Mouse (Mus musculus): ENCODE data around the gene Pdcd1lg2. TPM values are rescaled to one million over a fixed set of nuclear protein-coding genes. Genes with fewer than 3 reads are reported as not detected.

Pdcd1lg2 gene
- polyA plus RNA-seq, 1 experiment from 2014 or later, result not detected

DNA sequence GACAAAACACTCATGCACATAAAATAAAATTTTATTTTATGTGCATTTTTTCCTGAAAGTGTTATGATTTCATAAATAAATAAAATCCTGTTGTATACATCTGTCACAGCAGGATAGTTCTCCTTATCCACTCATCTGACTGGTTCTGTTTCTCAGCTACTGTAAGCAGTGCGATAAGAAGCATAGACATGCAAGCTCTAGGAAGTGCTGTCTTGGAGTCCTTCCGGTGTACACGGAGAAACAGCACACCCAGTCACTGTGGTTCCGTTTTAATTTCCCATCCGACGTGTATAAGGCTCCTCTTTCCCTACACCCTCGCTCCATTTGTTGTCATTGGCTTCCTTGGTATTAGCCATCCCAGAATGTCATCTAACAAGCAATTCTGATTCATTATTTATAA lies 87.2 kb downstream of the Pdcd1lg2 start:
- H3K4me3 ChIP-seq (ENCODE audit: low read length), result no peak overlapping the region
- WGBS, result 75% methylated on average over 7 of the region's 7 CpGs
- no peaks in the 10 kb centered on the region for H3K36me3 ChIP-seq (ENCODE audit: insufficient read depth, low read length)
- H3K27me3 ChIP-seq (ENCODE audit: insufficient read depth, low read length), result no peaks in the 10 kb centered on the region
- no peak overlapping the region for H3K9ac ChIP-seq (replicated peaks; ENCODE audit: low read length)
- no peak overlapping the region for H3K4me2 ChIP-seq (replicated peaks; ENCODE audit: low read depth, low read length)
- H3K4me1 ChIP-seq (ENCODE audit: insufficient read depth, low read length), result peaks cover 4% of the 10 kb centered on the region; the same call in 1 of the 2 replicates
- H3K9me3 ChIP-seq (ENCODE audit: low read length), result no peaks in the 10 kb centered on the region
- ATAC-seq (ENCODE audit: low FRiP score, low TSS enrichment), result no peak
- no peak overlapping the region for H3K27ac ChIP-seq (ENCODE audit: low read length)

DNA sequence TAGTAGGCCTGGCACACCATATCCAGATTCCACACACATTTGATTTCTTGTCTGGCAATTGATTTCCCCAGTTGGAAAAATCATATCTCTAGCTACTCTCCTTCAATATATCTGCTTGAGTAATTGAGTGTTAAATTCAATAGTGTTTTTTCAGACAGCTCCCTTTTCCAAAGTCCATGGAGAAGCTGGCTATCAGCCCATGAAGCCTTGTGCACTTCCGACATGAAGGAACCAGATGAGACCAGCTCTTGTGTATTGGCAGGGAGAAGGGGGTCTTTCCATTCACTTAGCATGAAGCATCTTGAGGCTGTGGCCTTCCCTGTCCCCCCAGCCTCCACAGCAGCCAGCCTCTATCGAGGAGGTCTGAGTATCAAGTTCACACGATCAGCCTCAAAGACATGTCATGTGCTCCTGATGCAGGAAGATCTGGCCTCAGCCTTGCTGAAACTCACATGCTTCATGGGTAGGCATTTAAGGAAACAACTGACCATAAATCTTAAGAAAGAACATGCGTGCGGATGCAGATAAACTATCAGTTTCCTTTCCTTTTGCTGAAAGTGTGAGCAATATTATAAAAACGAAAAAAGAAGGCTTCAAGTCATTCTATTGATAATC lies 88.2 kb downstream of the Pdcd1lg2 start:
- Histone ChIP-seq H3K9me3 (ENCODE audit: low read length) (no peaks in the 10 kb centered on the region), H3K4me1 (ENCODE audit: insufficient read depth, low read length) (peaks cover 4% of the 10 kb centered on the region; the same call in 1 of the 2 replicates), H3K27me3 (ENCODE audit: insufficient read depth, low read length) (no peaks in the 10 kb centered on the region), H3K4me3 (ENCODE audit: low read length) (no peak overlapping the region), H3K27ac (ENCODE audit: low read length) (no peak overlapping the region), H3K36me3 (ENCODE audit: insufficient read depth, low read length) (no peaks in the 10 kb centered on the region), H3K4me2 (replicated peaks; ENCODE audit: low read depth, low read length) (no peak overlapping the region), H3K9ac (replicated peaks; ENCODE audit: low read length) (0 out of 2 replicates have a peak overlapping the region, but pooled peaks have one; percentile 11)
- ATAC-seq (ENCODE audit: low FRiP score, low TSS enrichment), result no peak
- 49% methylated on average over 6 of the region's 6 CpGs for WGBS

DNA sequence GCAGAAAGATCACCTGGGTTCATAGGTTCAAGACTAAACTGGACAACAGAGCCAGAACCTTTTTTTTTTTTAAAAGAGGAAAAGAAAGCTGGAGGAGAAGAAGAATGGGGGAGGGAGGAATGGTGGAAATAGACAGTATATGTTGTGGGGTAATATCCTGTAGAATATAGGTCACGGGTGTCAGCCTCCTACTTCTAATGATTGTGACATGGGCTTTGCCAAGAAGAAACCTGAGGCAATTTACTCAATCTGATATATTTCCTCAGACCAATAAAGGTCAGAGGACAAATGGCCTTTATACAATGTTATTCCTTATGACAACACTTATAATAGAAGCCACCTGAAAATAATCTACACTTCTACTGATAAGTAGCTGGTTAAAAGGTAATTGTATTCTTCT lies 89.6 kb downstream of the Pdcd1lg2 start:
- no peak overlapping the region for H3K4me2 ChIP-seq (replicated peaks; ENCODE audit: low read depth, low read length)
- no peak for ATAC-seq (ENCODE audit: low FRiP score, low TSS enrichment)
- H3K9me3 ChIP-seq (ENCODE audit: low read length), result no peaks in the 10 kb centered on the region
- no peak overlapping the region for H3K4me3 ChIP-seq (ENCODE audit: low read length)
- H3K36me3 ChIP-seq (ENCODE audit: insufficient read depth, low read length), result no peaks in the 10 kb centered on the region
- no peak overlapping the region for H3K27ac ChIP-seq (ENCODE audit: low read length)
- no peak overlapping the region for H3K9ac ChIP-seq (replicated peaks; ENCODE audit: low read length)
- H3K27me3 ChIP-seq (ENCODE audit: insufficient read depth, low read length), result no peaks in the 10 kb centered on the region
- WGBS, result 81% methylated on average over 1 of the region's 1 CpGs
- peaks cover 4% of the 10 kb centered on the region; the same call in 1 of the 2 replicates for H3K4me1 ChIP-seq (ENCODE audit: insufficient read depth, low read length)

DNA sequence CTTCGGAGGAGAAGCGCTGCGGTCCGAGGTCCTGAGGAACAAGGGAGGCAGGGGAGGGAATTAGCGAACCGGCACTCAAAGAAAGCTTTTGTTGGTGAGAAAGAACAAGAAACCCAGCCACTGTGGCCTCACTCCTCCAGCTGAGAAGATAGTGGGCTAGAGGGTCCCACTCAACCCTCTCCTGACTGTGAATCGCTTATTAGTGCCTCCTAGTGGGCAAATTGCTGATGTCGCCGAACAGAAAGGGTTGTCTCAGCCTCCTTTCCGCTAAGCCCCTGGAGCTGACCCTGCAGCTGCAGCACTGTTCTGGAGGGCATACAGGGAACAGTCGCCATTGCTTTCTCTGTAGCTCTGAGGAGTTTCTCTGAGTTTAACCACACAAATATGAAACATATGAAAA lies 90.4 kb downstream of the Pdcd1lg2 start:
- 56% methylated on average over 11 of the region's 11 CpGs for WGBS
- Histone ChIP-seq H3K27me3 (ENCODE audit: insufficient read depth, low read length) (no peaks in the 10 kb centered on the region), H3K36me3 (ENCODE audit: insufficient read depth, low read length) (no peaks in the 10 kb centered on the region), H3K4me2 (replicated peaks; ENCODE audit: low read depth, low read length) (peak overlapping the region; percentile 43), H3K27ac (ENCODE audit: low read length) (no peak overlapping the region), H3K4me3 (ENCODE audit: low read length) (peak overlapping the region; percentile 14), H3K4me1 (ENCODE audit: insufficient read depth, low read length) (peaks cover 4% of the 10 kb centered on the region; the same call in 1 of the 2 replicates), H3K9me3 (ENCODE audit: low read length) (no peaks in the 10 kb centered on the region), H3K9ac (replicated peaks; ENCODE audit: low read length) (no peak overlapping the region)
- ATAC-seq (ENCODE audit: low FRiP score, low TSS enrichment), result peak; percentile 51; the same call in 1 of the 2 replicates

DNA sequence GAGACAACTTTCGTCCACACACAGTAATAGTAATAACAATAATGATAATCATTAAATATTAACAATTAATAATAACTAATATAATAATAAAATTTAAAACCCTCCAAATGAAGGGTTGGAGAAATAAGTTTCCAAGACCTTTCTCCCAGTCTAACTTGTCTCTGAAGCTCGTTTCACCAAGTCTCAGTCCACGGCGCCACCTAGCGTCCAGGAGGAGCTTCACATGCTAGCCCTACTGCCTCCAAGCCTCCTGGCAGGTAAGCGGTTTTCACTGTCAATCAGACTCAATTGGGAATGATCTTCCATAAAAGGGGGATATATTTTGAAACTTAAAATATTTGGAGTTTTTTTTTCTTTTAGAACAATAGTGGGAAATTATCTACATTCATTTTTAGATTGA lies 90.8 kb downstream of the Pdcd1lg2 start:
- no peaks in the 10 kb centered on the region for H3K9me3 ChIP-seq (ENCODE audit: low read length)
- H3K4me1 ChIP-seq (ENCODE audit: insufficient read depth, low read length), result peaks cover 4% of the 10 kb centered on the region; the same call in 1 of the 2 replicates
- no peaks in the 10 kb centered on the region for H3K36me3 ChIP-seq (ENCODE audit: insufficient read depth, low read length)
- ATAC-seq (ENCODE audit: low FRiP score, low TSS enrichment), result peak; percentile 61; the same call in 1 of the 2 replicates
- H3K4me2 ChIP-seq (replicated peaks; ENCODE audit: low read depth, low read length), result peak overlapping the region; percentile 43
- no peak overlapping the region for H3K9ac ChIP-seq (replicated peaks; ENCODE audit: low read length)
- H3K4me3 ChIP-seq (ENCODE audit: low read length), result peak overlapping the region; percentile 14; the same call in 1 of the 2 replicates
- no peaks in the 10 kb centered on the region for H3K27me3 ChIP-seq (ENCODE audit: insufficient read depth, low read length)
- H3K27ac ChIP-seq (ENCODE audit: low read length), result no peak overlapping the region
- WGBS, result 11% methylated on average over 6 of the region's 6 CpGs

DNA sequence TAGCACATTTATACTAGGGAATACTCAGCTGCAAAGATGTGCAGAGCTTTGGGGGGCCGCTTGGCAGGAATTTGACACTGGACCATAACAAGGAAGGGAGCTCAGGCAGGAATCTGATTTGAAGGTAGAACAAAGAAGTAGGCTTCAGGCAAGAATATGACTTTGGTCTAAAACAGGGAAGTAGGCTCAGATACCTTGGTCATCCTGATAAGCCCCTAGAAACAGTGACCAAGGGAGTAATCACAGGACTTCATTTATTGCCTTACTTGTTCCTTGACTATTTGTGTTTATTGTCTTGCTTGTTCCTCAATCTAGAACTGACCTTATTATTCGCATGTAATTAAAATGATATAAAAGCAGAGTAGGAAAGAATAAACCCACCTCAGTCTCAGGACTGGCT lies 93.4 kb downstream of the Pdcd1lg2 start:
- no peak for ATAC-seq (ENCODE audit: low FRiP score, low TSS enrichment)
- Histone ChIP-seq H3K27ac (ENCODE audit: low read length) (no peak overlapping the region), H3K9me3 (ENCODE audit: low read length) (no peaks in the 10 kb centered on the region), H3K4me1 (ENCODE audit: insufficient read depth, low read length) (no peaks in the 10 kb centered on the region), H3K36me3 (ENCODE audit: insufficient read depth, low read length) (no peaks in the 10 kb centered on the region), H3K4me2 (replicated peaks; ENCODE audit: low read depth, low read length) (no peak overlapping the region), H3K27me3 (ENCODE audit: insufficient read depth, low read length) (no peaks in the 10 kb centered on the region), H3K9ac (replicated peaks; ENCODE audit: low read length) (no peak overlapping the region), H3K4me3 (ENCODE audit: low read length) (no peak overlapping the region)
- 81% methylated on average over 2 of the region's 2 CpGs for WGBS

DNA sequence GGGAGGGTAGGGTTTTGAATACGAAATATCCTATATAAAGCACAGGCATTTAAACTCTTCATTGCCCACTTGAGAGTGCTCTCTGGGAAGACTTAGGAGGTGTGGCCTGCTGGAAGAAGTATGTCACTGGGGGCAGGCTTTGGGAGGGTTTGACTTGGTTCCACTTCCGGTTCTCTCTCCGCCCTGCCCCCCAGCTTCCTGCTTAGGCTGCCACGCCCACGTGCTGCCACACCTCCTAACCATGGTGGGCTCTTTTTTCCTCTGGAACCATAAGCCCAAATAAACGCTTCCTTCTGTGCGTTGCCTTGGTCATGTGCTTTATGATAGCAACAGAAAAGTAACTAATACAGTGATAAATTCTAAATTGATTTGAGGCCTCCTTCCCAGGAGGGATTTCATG lies 94.9 kb downstream of the Pdcd1lg2 start:
- WGBS, result 83% methylated on average over 7 of the region's 7 CpGs
- Histone ChIP-seq H3K4me3 (ENCODE audit: low read length) (no peak overlapping the region), H3K9me3 (ENCODE audit: low read length) (no peaks in the 10 kb centered on the region), H3K27me3 (ENCODE audit: insufficient read depth, low read length) (no peaks in the 10 kb centered on the region), H3K4me2 (replicated peaks; ENCODE audit: low read depth, low read length) (no peak overlapping the region), H3K4me1 (ENCODE audit: insufficient read depth, low read length) (no peaks in the 10 kb centered on the region), H3K36me3 (ENCODE audit: insufficient read depth, low read length) (no peaks in the 10 kb centered on the region), H3K27ac (ENCODE audit: low read length) (no peak overlapping the region), H3K9ac (replicated peaks; ENCODE audit: low read length) (no peak overlapping the region)
- ATAC-seq (ENCODE audit: low FRiP score, low TSS enrichment), result no peak

DNA sequence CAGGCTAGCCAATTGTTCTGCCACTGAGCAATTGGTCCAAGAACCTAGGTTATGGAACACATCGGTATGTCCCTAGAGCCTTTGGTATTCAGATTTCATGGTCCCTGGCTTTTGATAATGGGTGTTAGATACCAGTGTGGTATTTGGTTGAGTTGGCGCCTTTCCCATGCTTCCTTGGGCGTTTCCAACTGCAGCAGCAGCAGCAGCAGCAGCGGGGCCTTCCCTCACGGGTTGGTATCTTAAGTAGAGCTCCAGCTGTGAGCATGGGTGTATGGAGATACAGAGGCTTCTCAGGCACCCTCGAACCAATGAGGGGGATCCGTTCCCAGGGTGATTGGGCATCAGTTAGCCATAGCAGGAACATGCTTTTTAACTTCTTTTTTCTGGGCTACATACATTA lies 97.5 kb downstream of the Pdcd1lg2 start:
- H3K4me1 ChIP-seq (ENCODE audit: insufficient read depth, low read length), result no peaks in the 10 kb centered on the region
- no peak overlapping the region for H3K4me2 ChIP-seq (replicated peaks; ENCODE audit: low read depth, low read length)
- no peaks in the 10 kb centered on the region for H3K9me3 ChIP-seq (ENCODE audit: low read length)
- WGBS, result 80% methylated on average over 7 of the region's 7 CpGs
- ATAC-seq (ENCODE audit: low FRiP score, low TSS enrichment), result no peak
- no peaks in the 10 kb centered on the region for H3K36me3 ChIP-seq (ENCODE audit: insufficient read depth, low read length)
- no peaks in the 10 kb centered on the region for H3K27me3 ChIP-seq (ENCODE audit: insufficient read depth, low read length)
- H3K9ac ChIP-seq (replicated peaks; ENCODE audit: low read length), result no peak overlapping the region
- H3K27ac ChIP-seq (ENCODE audit: low read length), result no peak overlapping the region
- no peak overlapping the region for H3K4me3 ChIP-seq (ENCODE audit: low read length)

DNA sequence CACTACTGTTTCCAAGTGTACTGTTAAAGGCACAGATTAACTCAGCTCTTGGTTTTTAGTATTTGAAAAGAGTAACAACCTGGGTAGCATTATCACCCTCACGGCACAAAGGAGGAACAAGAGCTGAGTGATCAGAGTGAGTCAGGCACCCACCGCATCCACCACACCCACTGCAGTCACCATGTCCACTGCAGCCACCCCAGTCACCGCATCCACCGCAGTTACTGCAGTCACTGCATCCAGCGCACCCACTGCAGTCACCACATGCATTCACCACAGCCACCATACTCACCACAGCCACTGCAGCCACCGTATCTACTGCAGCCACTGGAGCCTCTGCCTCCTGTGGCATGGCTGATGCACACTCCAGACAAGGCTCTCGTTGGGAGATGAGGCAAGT lies 99.1 kb downstream of the Pdcd1lg2 start:
- Histone ChIP-seq H3K27me3 (ENCODE audit: insufficient read depth, low read length) (no peaks in the 10 kb centered on the region), H3K9me3 (ENCODE audit: low read length) (0 out of 2 replicates have a peak, but pooled peaks cover 3% of the 10 kb centered on the region), H3K36me3 (ENCODE audit: insufficient read depth, low read length) (0 out of 2 replicates have a peak, but pooled peaks cover 3% of the 10 kb centered on the region), H3K4me1 (ENCODE audit: insufficient read depth, low read length) (no peaks in the 10 kb centered on the region), H3K9ac (replicated peaks; ENCODE audit: low read length) (no peak overlapping the region), H3K4me2 (replicated peaks; ENCODE audit: low read depth, low read length) (no peak overlapping the region), H3K27ac (ENCODE audit: low read length) (no peak overlapping the region), H3K4me3 (ENCODE audit: low read length) (no peak overlapping the region)
- ATAC-seq (ENCODE audit: low FRiP score, low TSS enrichment), result no peak
- WGBS, result 94% methylated on average over 7 of the region's 7 CpGs

DNA sequence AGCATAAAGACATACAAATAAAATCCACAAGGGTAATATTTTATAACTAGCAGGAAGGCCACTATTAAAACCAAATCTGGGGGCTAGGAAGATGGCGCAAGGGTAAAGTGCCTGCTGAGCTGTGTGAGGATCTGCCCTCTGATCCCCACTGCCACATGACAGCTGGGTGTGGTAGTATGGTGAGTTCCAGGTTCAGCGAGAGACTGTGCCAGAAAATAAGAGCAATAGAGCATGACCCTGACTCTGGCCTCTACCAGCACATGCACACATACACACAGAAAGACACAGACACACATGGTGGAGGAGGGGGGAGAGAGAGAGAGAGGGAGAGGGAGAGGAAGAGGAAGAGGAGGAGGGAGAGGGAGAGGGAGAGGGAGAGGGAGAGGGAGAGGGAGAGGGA lies 101.1 kb downstream of the Pdcd1lg2 start:
- H3K27ac ChIP-seq (ENCODE audit: low read length), result no peak overlapping the region
- H3K4me3 ChIP-seq (ENCODE audit: low read length), result no peak overlapping the region
- 57% methylated on average over 2 of the region's 2 CpGs for WGBS
- no peaks in the 10 kb centered on the region for H3K4me1 ChIP-seq (ENCODE audit: insufficient read depth, low read length)
- no peaks in the 10 kb centered on the region for H3K27me3 ChIP-seq (ENCODE audit: insufficient read depth, low read length)
- 0 out of 2 replicates have a peak, but pooled peaks cover 3% of the 10 kb centered on the region for H3K36me3 ChIP-seq (ENCODE audit: insufficient read depth, low read length)
- 0 out of 2 replicates have a peak, but pooled peaks cover 3% of the 10 kb centered on the region for H3K9me3 ChIP-seq (ENCODE audit: low read length)
- 0 out of 2 replicates have a peak, but pooled peaks have one; percentile 23 for ATAC-seq (ENCODE audit: low FRiP score, low TSS enrichment)
- no peak overlapping the region for H3K9ac ChIP-seq (replicated peaks; ENCODE audit: low read length)
- no peak overlapping the region for H3K4me2 ChIP-seq (replicated peaks; ENCODE audit: low read depth, low read length)

Measured in kidney, embryonic 16.5 days (tissue).